In the genomic region with DNA sequence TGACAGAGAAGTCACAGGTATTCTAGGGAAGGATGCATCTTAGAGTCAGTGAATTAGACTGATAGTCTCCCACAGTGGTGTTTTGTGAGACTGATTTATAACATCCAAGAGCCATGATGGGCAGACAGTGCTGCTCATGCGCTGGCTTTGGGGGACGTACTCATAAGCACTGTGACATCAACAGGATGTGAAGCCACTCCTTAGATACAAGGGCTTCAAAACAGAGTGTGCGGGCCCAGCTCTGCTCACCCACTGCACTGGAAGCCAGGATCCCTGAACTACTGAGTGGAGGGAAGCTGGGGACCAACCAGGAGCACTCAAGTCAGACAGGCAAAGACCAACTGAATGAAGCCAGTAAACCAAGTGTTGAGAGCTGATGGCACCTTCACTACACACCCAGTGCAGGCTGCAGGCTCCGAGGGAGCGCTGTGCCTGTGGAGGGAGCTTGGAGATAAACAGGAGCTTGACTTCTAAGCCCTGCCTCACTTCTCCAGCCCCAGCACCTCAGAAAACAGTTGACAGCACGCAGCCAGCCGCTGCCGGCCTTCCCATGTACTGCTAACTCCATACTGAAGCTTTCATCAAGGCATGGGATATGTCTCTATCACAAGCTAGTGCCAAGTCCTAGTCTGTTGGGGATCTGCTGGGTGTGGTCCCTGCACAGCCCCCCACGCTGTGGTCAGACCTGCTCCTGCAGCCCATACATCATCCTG, we compare ENCODE assay signal across 15 mouse cellular contexts.
A peak's percentile ranks its signal among the peaks of the same experiment; 100 is the strongest.
DNase-seq lines count a peak whose midpoint lies in the region; ATAC-seq lines count a peak whose summit lies in the region.
"Had no signal": no experiment of that assay in that cellular context is flagged by ENCODE, and none has a peak within 500 bp of the region (broad histone marks: within the 10 kb centered on the region; RNA-seq: fewer than 3 reads in every experiment).

No protein-coding gene starts in this region.

- H3K9me3 ChIP-seq in heart, embryonic 12.5 days (replicated peaks): no peaks in the 10 kb centered on the region
- no peaks in the 10 kb centered on the region for H3K9me3 ChIP-seq in liver, embryonic 11.5 days (ENCODE audit: control insufficient read depth, low read length)
- H3K9me3 ChIP-seq in stomach, embryonic 15.5 days: no peaks in the 10 kb centered on the region
- H3K9me3 ChIP-seq: embryonic facial prominence, embryonic 12.5 days; forebrain, embryonic 12.5 days; midbrain, embryonic 10.5 days; neural tube, embryonic 15.5 days had no signal

- no peaks in the 10 kb centered on the region for H3K36me3 ChIP-seq in heart, embryonic 12.5 days
- no peaks in the 10 kb centered on the region for H3K36me3 ChIP-seq in liver, embryonic 11.5 days (ENCODE audit: control insufficient read depth, insufficient read depth, low read length)
- no peaks in the 10 kb centered on the region for H3K36me3 ChIP-seq in stomach, embryonic 15.5 days
- H3K36me3 ChIP-seq: embryonic facial prominence, embryonic 12.5 days; forebrain, embryonic 12.5 days; midbrain, embryonic 10.5 days; neural tube, embryonic 15.5 days had no signal

- no peak overlapping the region for H3K9ac ChIP-seq in heart, embryonic 12.5 days
- H3K9ac ChIP-seq in liver, embryonic 11.5 days (ENCODE audit: low read depth, low read length): no peak overlapping the region
- H3K9ac ChIP-seq in stomach, embryonic 15.5 days: no peak overlapping the region
- H3K9ac ChIP-seq: embryonic facial prominence, embryonic 12.5 days; forebrain, embryonic 12.5 days; neural tube, embryonic 15.5 days had no signal

- no peak for DNase-seq in heart, adult 8-10 months (ENCODE audit: low spot score)
- peak; percentile 27 for DNase-seq in lung, postnatal 10 days
- no peak for DNase-seq in lung, postnatal 36 days
- DNase-seq in liver, embryonic 11.5 days (ENCODE audit: low spot score): no peak
- no peak for DNase-seq in left cerebral cortex, adult 8-10 months (ENCODE audit: low spot score in 2 of 2)
- DNase-seq in kidney, postnatal 4 days: no peak
- DNase-seq: cerebellum, postnatal 14 days; left cerebral cortex, postnatal 4 days had no signal

- ATAC-seq in heart, embryonic 12.5 days (ENCODE audit: insufficient number of reproducible peaks, low FRiP score): peak; percentile 66
- ATAC-seq in liver, embryonic 11.5 days (replicated peaks; ENCODE audit: low FRiP score): peak; percentile 55
- peak; percentile 31; the same call in 1 of the 2 replicates for ATAC-seq in stomach, embryonic 15.5 days (ENCODE audit: insufficient read depth, low FRiP score, low read depth)

- H3K27ac ChIP-seq in heart, embryonic 12.5 days (ENCODE audit: poor library complexity, severe bottlenecking): no peak overlapping the region
- H3K27ac ChIP-seq in liver, embryonic 11.5 days (ENCODE audit: low read depth, low read length): no peak overlapping the region
- no peak overlapping the region for H3K27ac ChIP-seq in stomach, embryonic 15.5 days
- H3K27ac ChIP-seq: embryonic facial prominence, embryonic 12.5 days; forebrain, embryonic 12.5 days; kidney, postnatal 0 days; midbrain, embryonic 10.5 days; neural tube, embryonic 15.5 days had no signal

- no peak overlapping the region for H3K4me3 ChIP-seq in heart, embryonic 12.5 days
- H3K4me3 ChIP-seq in liver, embryonic 11.5 days (ENCODE audit: low read depth, low read length): no peak overlapping the region
- no peak overlapping the region for H3K4me3 ChIP-seq in stomach, embryonic 15.5 days (replicated peaks)
- H3K4me3 ChIP-seq: embryonic facial prominence, embryonic 12.5 days; forebrain, embryonic 12.5 days; midbrain, embryonic 10.5 days; neural tube, embryonic 15.5 days had no signal

- peaks cover 25% of the 10 kb centered on the region for H3K4me1 ChIP-seq in heart, embryonic 12.5 days (replicated peaks)
- peaks cover 12% of the 10 kb centered on the region for H3K4me1 ChIP-seq in liver, embryonic 11.5 days (replicated peaks; ENCODE audit: control insufficient read depth, insufficient read depth, low read length)
- H3K4me1 ChIP-seq in stomach, embryonic 15.5 days: no peaks in the 10 kb centered on the region
- H3K4me1 ChIP-seq: forebrain, embryonic 12.5 days; neural tube, embryonic 15.5 days had no signal

- no peak overlapping the region for H3K4me2 ChIP-seq in heart, embryonic 12.5 days
- H3K4me2 ChIP-seq in liver, embryonic 11.5 days: peak overlapping the region; percentile 41; the same call in 1 of the 2 replicates
- H3K4me2 ChIP-seq in stomach, embryonic 15.5 days: no peak overlapping the region
- H3K4me2 ChIP-seq: embryonic facial prominence, embryonic 12.5 days; forebrain, embryonic 12.5 days; neural tube, embryonic 15.5 days had no signal

- 26% methylated on average over 9 of the region's 9 CpGs for whole genome bisulfite sequencing in heart, embryonic 12.5 days
- WGBS in liver, embryonic 11.5 days: 57% methylated on average over 9 of the region's 9 CpGs
- WGBS in stomach, embryonic 15.5 days: 46% methylated on average over 9 of the region's 9 CpGs

- peaks cover 35% of the 10 kb centered on the region for H3K27me3 ChIP-seq in heart, embryonic 12.5 days (replicated peaks)
- H3K27me3 ChIP-seq in liver, embryonic 11.5 days (replicated peaks; ENCODE audit: control insufficient read depth, insufficient read depth, low read length): no peaks in the 10 kb centered on the region
- H3K27me3 ChIP-seq in stomach, embryonic 15.5 days (replicated peaks): no peaks in the 10 kb centered on the region
- H3K27me3 ChIP-seq: forebrain, embryonic 12.5 days; neural tube, embryonic 15.5 days had no signal
